Mouse (Mus musculus) adrenal gland, postnatal 4 days (tissue): ENCODE results near the gene Mrpl22. TPM values are rescaled to one million over a fixed set of nuclear protein-coding genes. Genes with fewer than 3 reads are reported as not detected.
"Not testable (repeated sequence)": the region's sequence is repeated elsewhere in the genome, so short reads cannot be mapped to it uniquely, and the experiment has no call there.

Source experiments
- DNase-seq, 2 experiments: peaks; one replicate each; pipeline ENCODE4 v3.0.0; 2021 to 2022; ENCODE audit warnings: low spot score in 2 of 2, mixed read lengths in 2 of 2
- total RNA-seq, 2 experiments: library from RNA; stranded (reverse); gene quantifications; 2 replicates each; pipeline ENCODE4 v1.2.3; 2021

Gene Mrpl22
- total RNA-seq, 2 experiments from 2014 or later: 68.2 to 74.2 TPM

DNA sequence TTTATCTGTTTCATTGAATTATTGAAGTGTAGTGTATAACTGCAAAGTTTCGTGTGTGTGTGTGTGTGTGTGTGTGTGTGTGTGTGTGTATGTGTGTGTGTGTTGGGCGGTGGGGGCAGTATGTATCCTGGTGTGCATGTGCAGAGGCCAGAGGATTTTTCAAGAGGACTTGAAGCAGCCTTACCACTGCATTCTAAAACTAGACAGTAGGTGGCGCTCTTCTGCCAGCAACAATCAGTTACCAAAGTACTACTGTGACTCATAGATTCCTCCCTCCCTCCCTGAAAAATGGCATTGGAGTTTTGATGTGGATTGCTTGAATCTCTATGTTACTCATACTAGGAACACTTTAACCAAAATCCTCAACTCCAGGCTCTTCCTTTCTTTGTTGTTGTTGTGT is 8.1 kb downstream of the Mrpl22 start:
- peak; percentile 22 for DNase-seq

GRCm38 (mm10) chr11:58179986-58180385 is 8.5 kb downstream of the Mrpl22 start:
- DNase-seq: not testable (repeated sequence)

- DNase-seq: no peak
Observed at GRCm38 (mm10) chr11:58180756-58181155, 9.3 kb downstream of the Mrpl22 start.

DNA sequence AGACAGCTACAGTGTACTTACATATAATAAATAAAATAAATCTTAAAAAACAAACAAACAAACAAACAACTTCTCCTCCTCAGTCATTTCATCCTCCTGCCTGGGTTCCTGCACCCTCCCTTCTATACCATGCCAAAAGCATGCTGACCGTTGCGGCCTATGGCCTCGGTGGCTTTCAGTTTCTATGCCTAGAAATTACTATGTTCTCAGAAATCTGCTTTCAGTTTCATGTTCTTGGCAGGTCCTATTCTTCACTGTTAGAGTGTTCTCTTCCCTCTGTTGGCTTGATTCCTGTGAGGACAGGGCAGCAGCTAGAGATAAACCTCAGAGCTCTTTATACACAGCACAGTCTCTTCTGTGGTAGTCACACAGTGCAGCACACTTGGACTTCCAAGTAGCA is 12.1 kb downstream of the Mrpl22 start:
- DNase-seq: no peak

DNA sequence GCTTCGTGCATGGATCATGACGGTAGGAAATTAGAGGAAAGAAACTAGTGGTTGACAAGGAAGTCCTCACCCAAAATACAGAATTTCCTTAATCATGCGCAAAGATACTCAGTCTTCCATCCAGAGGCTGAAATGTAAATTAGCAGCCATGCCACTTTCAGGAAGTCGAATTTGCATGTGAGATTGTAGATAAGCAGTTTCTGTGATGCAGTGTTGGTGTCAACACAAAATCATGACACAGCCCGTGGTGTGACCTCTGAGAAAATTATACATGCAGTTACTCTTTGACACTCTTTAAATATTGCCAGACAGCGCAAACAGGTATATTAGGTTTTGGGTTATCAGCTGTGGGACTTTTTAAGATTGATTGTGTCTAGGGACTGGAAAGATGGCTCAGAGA is 18.2 kb downstream of the Mrpl22 start:
- no peak for DNase-seq

DNA sequence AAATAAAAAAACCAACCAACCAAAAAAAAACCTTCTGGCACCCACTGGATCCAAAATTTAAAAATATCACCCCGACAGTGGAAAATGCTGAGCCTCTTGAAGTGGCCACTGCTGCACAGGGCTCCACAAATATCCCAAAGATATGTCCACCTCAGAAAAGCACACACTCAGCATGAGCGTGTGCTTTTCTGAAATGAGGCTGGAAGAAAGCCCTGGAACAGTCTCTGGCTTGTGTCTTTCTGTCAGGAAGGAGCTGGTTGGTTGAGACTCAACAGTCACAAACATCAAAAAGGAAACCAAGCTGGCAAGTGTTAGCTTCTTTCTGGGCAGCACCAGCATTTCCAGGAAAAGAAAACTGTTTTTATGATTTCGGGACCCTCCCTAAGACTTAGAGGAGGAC is 21.9 kb downstream of the Mrpl22 start:
- DNase-seq: no peak

- DNase-seq: no peak
Observed at GRCm38 (mm10) chr11:58193860-58194520, 22.5 kb downstream of the Mrpl22 start.

DNA sequence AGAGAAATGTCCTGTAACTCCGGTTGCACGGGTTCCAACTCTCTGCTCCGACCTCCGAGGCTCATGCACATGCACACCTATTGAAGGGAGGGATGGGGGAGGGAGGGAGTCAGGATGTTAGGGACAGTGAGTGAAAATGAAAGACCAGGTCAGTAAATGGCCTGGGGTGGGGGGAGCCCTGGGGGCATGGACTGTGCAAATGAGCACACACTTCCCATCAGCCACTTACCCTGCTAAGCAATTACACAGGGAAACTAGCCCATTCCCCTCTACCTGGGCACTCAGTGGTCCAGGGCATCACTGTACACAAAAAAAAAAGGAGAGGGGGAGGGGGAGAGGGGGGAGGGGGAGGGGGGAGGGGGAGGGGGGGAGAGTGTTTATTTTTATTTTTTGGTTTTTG is 27.2 kb downstream of the Mrpl22 start:
- no peak for DNase-seq

GRCm38 (mm10) chr11:58199229-58200037 is 28.0 kb downstream of the Mrpl22 start, which contains the start of the genes Igtp and Irgm2:
TSS of gene Igtp (plus strand) at chr11:58199556.
TSS of gene Irgm2 (plus strand) at chr11:58199618.
- peak; percentile 39 to 67 for DNase-seq

DNA sequence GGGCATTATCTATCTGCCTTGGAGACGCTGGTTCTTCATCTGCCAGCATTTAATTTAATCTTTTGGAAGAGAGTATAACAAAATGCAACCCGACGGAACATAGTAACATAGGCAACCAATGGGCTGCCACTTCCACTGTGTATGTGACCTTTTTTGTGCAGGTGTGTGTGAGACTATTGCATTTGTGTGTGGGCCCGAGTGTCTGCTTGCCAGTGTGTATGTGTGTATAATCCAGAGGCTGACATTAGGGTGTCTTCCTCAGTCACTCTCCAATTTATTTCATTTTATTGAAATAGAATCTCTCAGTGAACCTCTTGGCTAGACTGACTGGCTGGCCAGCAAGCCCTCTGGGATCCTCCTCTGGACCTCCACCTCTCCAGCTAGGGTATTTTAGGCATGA is 28.8 kb downstream of the Mrpl22 start:
- DNase-seq: no peak

GRCm38 (mm10) chr11:58201052-58201451 is 29.6 kb downstream of the Mrpl22 start:
- DNase-seq: no peak

GRCm38 (mm10) chr11:58210321-58210886 is 38.9 kb downstream of the Mrpl22 start:
- DNase-seq: no peak

GRCm38 (mm10) chr11:58211062-58211681 is 39.7 kb downstream of the Mrpl22 start:
- no peak for DNase-seq

DNA sequence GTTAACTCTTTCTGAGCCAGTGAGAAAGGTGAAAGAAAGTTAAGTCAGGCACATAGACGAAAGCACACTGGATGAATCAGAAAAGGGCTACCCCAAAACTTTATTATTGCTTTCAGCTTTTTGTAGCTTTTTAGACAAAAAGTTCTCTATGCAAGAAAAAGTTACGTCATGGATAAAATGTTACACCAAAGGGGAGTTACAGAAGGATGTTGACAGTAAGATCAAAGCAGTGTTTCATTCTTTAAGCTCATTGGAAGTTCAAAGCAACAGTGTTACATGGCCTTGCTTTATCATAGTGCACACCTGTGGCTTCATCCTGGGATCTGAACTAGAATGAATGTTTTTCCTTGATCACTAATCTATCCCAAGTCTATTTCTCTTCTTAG is 40.2 kb downstream of the Mrpl22 start:
- no peak for DNase-seq

DNA sequence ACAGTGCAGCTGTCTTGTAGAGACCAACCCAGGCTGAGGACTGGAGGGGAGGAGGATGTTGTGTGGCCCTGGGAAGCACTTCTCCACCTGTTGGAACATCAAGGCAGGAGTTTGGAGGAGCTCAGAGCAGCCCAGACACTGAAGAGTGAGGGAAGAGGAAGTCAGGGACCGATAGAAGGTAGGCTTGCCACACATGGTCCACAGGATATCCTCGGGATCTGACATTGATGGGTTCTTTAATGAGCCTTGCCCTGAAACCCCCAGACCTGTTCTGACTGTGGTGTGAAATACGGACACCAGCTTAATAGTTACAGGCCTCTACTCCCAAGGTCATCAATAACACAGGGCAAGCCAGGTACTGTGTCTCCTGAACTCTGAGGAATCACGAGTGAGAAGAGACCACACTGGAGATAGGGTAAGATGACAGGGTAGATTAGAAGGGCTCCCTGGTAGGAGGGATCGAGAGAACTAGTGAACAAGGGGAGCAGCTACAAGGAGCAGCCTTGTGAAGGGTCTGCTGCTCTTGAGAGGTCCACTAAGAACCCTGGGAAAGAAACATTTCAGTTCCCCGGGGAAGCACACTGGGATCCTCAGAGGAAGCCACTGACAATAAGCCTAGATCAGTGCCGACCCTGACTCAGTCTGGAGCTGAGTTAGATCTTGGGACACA is 42.3 kb downstream of the Mrpl22 start:
- no peak for DNase-seq

- DNase-seq: peak; percentile 52 to 71
Observed at GRCm38 (mm10) chr11:58214391-58215048, 43.1 kb downstream of the Mrpl22 start.

DNA sequence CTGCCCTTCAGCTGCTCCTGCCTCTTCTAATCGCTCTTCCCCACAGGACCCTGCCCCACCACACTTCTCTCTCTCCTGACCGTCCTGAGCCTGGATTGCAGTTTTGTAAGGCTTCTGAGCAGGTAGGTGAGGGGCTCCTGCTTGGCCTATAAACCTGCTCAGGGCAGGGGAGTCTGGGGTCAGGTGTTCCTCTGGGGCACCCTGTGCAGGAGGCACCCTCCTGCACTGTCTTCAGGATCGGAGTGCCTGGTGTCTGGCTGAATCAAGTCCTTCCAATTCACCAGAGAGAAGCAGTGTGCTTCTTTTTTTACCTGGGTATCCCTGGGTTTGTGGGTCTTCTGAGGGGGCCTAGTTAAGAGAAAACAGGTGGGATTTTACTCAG is 43.6 kb downstream of the Mrpl22 start:
- DNase-seq: not testable (repeated sequence)

- no peak for DNase-seq
Observed at GRCm38 (mm10) chr11:58215814-58216213, 44.4 kb downstream of the Mrpl22 start.

DNA sequence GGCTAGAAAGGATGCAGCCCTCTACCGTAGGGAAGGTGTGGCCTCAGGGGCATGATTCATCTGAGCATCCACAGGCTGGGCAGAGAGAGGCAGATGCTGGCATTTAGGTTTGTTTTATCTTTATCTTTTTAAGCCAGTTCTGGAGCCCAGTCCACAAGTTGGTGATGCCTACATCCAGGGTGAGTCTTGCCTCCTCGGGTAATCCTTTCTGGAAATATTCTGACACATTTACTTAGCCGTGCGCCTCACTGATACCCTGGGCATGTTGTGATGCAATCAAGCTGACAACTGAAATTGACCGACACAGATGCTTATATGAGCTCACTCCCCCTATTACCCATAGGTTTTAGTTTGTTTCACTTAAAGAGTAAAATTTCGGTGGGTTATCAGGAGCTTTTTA is 45.4 kb downstream of the Mrpl22 start:
- no peak for DNase-seq

- DNase-seq: no peak
Observed at GRCm38 (mm10) chr11:58223751-58224150, 52.3 kb downstream of the Mrpl22 start.

GRCm38 (mm10) chr11:58224313-58224712 is 52.9 kb downstream of the Mrpl22 start:
- no peak for DNase-seq
